Mouse (Mus musculus) thymus, adult 2 months (tissue): ENCODE measurements around the gene Nrxn2. TPM values are rescaled to one million over a fixed set of nuclear protein-coding genes. Genes with fewer than 3 reads are reported as not detected.

Source experiments
- DNase-seq: peaks from one replicate; pipeline ENCODE4 v3.0.0; 2021
- H3K27ac ChIP-seq: fragments of 200-500 bp; 2 replicates; pipeline ENCODE4 v1.5.1; 2012; ENCODE audit warnings: low read length, control low read depth; ENCODE audit not compliant: control insufficient read depth, insufficient read depth
- H3K27me3 ChIP-seq: fragments of 200-500 bp; 2 replicates; pipeline ENCODE4 v1.6.1; 2012; ENCODE audit warnings: mild to moderate bottlenecking, low read length, moderate library complexity, mixed read lengths; ENCODE audit not compliant: control insufficient read depth, insufficient read depth
- H3K36me3 ChIP-seq: fragments of 200-500 bp; 2 replicates; pipeline ENCODE4 v1.6.1; 2012; ENCODE audit warnings: mild to moderate bottlenecking, low read length, moderate library complexity; ENCODE audit not compliant: control insufficient read depth, insufficient read depth
- H3K4me1 ChIP-seq: fragments of 200-500 bp; replicated peaks from 2 replicates; pipeline ENCODE4 v1.6.1; 2012; ENCODE audit warnings: low read length; ENCODE audit not compliant: control insufficient read depth, insufficient read depth
- H3K4me3 ChIP-seq: fragments of 200-500 bp; 2 replicates; pipeline ENCODE4 v1.5.1; 2012; ENCODE audit warnings: mild to moderate bottlenecking, low read length, control low read depth, moderate library complexity; ENCODE audit not compliant: control insufficient read depth, insufficient read depth
- CTCF ChIP-seq: fragments of 200-500 bp; IDR thresholded peaks from 2 replicates; pipeline ENCODE4 v1.5.1; 2012; ENCODE audit warnings: mild to moderate bottlenecking, control low read depth, low read length, moderate library complexity, borderline replicate concordance; ENCODE audit not compliant: control insufficient read depth, poor library complexity, insufficient read depth; ENCODE audit errors: extremely low read depth
- POLR2A ChIP-seq: fragments of 200-500 bp; IDR thresholded peaks from 2 replicates; pipeline ENCODE4 v1.6.1; 2012; ENCODE audit warnings: mild to moderate bottlenecking, low read length, control low read depth, moderate library complexity; ENCODE audit not compliant: control insufficient read depth, poor library complexity, insufficient read depth; ENCODE audit errors: extremely low read depth
- WGBS: fragments of 180-500 bp; shearing (Covaris S2); methylation state at CpG from one replicate; pipeline ENCODE4 v1.1.7; 2018; 5-methylcytosine and 5-hydroxymethylcytosine counted together
- polyA plus RNA-seq: library from polyadenylated mRNA; depleted of rRNA; stranded (reverse); fragments of >200 nt; gene quantifications from 2 replicates; pipeline ENCODE4 v1.2.3, GENCODE M21; 2012

Gene Nrxn2
- polyA plus RNA-seq, 1 experiment = 1.5 TPM

- Histone ChIP-seq H3K4me3 (no peak overlapping the region), H3K4me1 (no peaks in the 10 kb centered on the region; the same call in 1 of the 2 replicates), H3K27me3 (no peaks in the 10 kb centered on the region), H3K27ac (no peak overlapping the region), H3K36me3 (peaks cover 43% of the 10 kb centered on the region)
- 91% methylated on average over 5 of the region's 5 CpGs for WGBS
- DNase-seq = no peak
- no peak for TF ChIP-seq POLR2A
- no peak for TF ChIP-seq CTCF
These were observed 8.6 kb upstream of the Nrxn2 start for GRCm38 (mm10) chr19:6409936-6410335.

DNA sequence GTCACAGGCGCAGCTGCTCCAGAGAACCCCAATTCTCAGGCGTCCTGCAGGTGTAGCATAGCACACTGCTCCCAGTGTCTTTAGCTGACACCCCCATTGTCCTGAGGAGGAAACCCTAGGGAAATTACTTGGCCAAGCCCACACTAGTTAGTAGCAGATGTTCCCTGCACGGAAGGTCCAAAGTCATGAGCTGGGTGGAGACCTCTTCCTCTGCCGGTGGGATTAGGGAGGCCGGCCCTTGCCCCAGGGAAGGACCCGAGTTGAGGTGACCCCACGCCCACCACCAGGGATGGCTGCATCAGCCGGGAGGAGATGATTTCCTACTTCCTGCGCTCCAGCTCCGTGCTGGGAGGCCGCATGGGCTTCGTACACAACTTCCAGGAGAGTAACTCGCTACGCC lies 5.7 kb upstream of the Nrxn2 start:
- Histone ChIP-seq H3K36me3 (peaks cover 28% of the 10 kb centered on the region), H3K27ac (no peak overlapping the region), H3K4me1 (no peaks in the 10 kb centered on the region), H3K4me3 (no peak overlapping the region), H3K27me3 (no peaks in the 10 kb centered on the region)
- DNase-seq = no peak
- WGBS = 95% methylated on average over 14 of the region's 14 CpGs
- TF ChIP-seq CTCF (no peak), POLR2A (no peak)

DNA sequence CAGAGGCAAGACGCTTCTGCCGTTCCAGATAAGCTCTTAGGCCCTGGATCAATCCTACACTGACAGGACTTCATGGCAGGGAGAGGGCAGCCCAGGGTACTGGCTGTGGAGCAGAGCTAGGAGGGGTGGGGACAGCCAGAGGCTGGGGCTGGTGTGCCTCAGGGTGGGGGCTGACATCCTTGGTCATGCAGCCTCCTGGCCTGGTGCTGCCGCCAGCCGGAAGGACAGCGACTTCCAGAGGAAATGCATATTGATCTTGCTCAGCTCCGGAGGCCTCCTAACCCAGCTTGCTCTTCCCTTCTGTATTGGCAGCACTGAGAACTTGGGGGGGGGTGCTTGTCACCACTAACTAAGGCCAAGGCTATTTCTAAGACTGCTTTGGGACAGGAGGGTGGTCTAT lies 3.1 kb upstream of the Nrxn2 start:
- no peak for DNase-seq
- H3K4me3 ChIP-seq = no peak overlapping the region
- TF ChIP-seq CTCF (no peak), POLR2A (no peak)
- peaks cover 7% of the 10 kb centered on the region for H3K36me3 ChIP-seq
- 81% methylated on average over 6 of the region's 6 CpGs for WGBS
- no peaks in the 10 kb centered on the region; the same call in 1 of the 2 replicates for H3K27me3 ChIP-seq
- peaks cover 5% of the 10 kb centered on the region; the same call in 1 of the 2 replicates for H3K4me1 ChIP-seq
- no peak overlapping the region for H3K27ac ChIP-seq

GRCm38 (mm10) chr19:6416124-6416770 lies 2.3 kb upstream of the Nrxn2 start:
- H3K27ac ChIP-seq = no peak overlapping the region
- no peak overlapping the region for H3K4me3 ChIP-seq
- no peak for TF ChIP-seq POLR2A
- WGBS = 63% methylated on average over 9 of the region's 9 CpGs
- H3K36me3 ChIP-seq = peaks cover 7% of the 10 kb centered on the region
- no peak for DNase-seq
- H3K4me1 ChIP-seq = peaks cover 5% of the 10 kb centered on the region; the same call in 1 of the 2 replicates
- H3K27me3 ChIP-seq = no peaks in the 10 kb centered on the region; the same call in 1 of the 2 replicates

GRCm38 (mm10) chr19:6416894-6417761 lies 1.4 kb upstream of the Nrxn2 start:
- 75% methylated on average over 12 of the region's 12 CpGs for WGBS
- TF ChIP-seq POLR2A (no peak), CTCF (no peak)
- peaks cover 7% of the 10 kb centered on the region; the same call in 1 of the 2 replicates for H3K36me3 ChIP-seq
- peaks cover 5% of the 10 kb centered on the region; the same call in 1 of the 2 replicates for H3K4me1 ChIP-seq
- DNase-seq = no peak
- no peaks in the 10 kb centered on the region; the same call in 1 of the 2 replicates for H3K27me3 ChIP-seq
- H3K27ac ChIP-seq = no peak overlapping the region
- no peak overlapping the region for H3K4me3 ChIP-seq

DNA sequence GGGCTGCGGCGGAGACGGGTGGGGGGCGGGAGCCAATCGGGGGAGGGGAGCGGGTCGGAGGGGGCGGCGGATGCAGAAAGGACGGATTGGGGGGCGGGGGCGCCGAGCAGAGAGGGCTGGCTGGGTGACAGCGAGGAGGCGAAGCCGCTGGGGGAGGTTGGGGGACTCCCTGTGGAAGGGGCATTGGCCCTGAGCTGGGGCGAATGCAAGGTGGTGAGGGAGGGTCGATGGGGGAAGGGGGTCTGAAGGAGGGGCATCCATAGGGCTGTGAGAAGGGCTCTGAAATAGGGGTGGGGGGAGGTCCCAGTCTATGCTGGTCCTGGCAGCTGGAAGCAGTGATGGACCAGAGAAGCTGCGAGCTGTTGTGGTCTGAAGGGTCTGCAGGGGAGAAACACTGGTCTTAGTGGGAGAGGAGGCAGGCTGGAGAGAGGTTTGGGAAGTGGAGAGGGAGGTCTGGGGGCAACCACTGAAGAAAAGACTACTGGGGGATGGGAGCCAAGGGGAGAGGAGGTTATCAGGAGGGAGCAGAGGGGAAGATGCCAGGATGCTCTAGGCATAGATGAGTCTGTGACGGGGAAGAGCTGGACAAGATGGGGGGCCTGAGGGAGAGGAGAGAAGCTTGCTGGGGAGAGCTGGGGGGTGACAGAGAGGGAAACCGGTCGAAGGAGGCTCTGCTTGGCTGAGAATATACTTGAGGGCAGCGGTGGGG lies 607 bp downstream of the Nrxn2 start:
- TF ChIP-seq POLR2A = no peak
- no peak for TF ChIP-seq CTCF
- Histone ChIP-seq H3K4me3 (no peak overlapping the region), H3K36me3 (no peaks in the 10 kb centered on the region), H3K4me1 (peaks cover 5% of the 10 kb centered on the region; the same call in 1 of the 2 replicates), H3K27me3 (no peaks in the 10 kb centered on the region; the same call in 1 of the 2 replicates), H3K27ac (no peak overlapping the region)
- 20% methylated on average over 22 of the region's 23 CpGs for WGBS
- DNase-seq = no peak
